Mouse (Mus musculus): ENCODE data around the gene Arhgef19. TPM values are rescaled to one million over a fixed set of nuclear protein-coding genes. Genes with fewer than 3 reads are reported as not detected.

The Arhgef19 gene
- polyA plus RNA-seq (2015; fragmentation: Nextera tagmentation; extraction: Ambion mirVana): 2.2 and 3.1 TPM in 2 replicates

DNA sequence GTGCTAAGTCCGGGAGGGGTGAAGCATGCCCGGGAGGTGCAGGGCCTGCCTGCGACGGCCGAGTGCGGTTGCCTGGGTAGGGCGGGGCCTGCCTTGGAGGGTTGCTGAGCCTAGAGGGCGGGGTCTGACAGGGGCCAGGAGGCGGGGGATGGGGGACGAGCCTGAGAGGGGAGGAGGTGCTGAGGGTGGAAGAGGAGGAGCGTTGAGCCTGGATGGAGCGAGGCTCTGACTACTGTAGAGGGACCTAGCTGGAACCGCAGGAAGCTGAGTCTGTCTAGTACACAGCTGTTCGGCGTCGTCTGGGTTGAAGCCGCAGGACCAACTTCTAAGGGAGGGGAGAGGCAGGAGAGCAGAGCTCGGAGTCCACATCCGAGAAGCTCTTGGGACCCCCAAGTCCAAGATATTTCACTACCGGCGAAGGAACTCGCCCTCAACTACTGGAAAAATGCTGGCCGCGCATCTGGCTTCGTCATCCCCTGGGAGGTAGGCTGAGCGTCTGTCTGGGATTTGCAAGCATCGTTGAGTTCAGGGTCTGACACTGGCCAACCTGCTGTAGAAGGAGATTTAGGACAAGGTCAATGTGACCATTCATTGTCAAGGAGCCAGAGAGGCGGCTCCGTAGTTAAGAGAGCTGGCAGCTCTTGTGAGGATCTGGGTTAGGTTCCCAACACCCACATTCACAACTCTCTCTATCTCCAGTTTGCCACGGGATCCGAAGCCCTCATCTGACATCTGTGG lies at the start of gene Arhgef19:
Gene Arhgef19, plus strand, starts transcription at position 112 of the 738 bp plus-strand sequence.
- peak within 1 kb of the TSS; percentile 50 for H3K4me3 ChIP-seq
- peaks cover 45% of the 10 kb centered on the region for H3K4me1 ChIP-seq
- H3K27ac ChIP-seq (replicated peaks): no peak within 1 kb of the TSS; the same call in 1 of the 2 replicates
- no peaks in the 10 kb centered on the region for H3K9me3 ChIP-seq
- peak; percentile 81 for ATAC-seq (ENCODE audit: extremely low read depth, insufficient number of reproducible peaks, low FRiP score, low TSS enrichment)
- no peaks in the 10 kb centered on the region for H3K36me3 ChIP-seq
- 1% methylated on average over 31 of the region's 31 CpGs for WGBS
- H3K27me3 ChIP-seq (replicated peaks): peaks cover 92% of the 10 kb centered on the region
- peak within 1 kb of the TSS; percentile 83 for H3K4me2 ChIP-seq
- peak within 1 kb of the TSS; percentile 73 for H3K9ac ChIP-seq

DNA sequence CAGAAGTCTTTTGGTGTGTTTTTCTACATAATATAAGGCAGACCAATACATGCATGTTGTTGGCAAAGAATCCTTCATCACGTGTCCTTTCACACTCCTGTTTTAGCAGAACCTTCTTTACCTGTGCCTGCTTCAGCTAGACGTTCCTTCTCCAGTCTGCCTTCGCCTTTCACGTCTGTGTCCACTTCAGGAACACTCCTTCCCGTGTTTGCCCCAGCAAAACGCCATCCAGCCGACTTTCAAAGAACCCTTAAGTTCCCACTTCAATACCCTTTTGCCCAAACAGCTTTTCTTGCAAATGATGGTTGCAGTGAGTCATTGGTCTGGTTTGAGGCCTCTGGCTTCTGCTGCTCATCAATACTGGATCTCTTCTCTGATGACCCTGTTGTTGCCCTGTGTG lies 48.0 kb upstream of the Arhgef19 start:
- ATAC-seq (ENCODE audit: extremely low read depth, insufficient number of reproducible peaks, low FRiP score, low TSS enrichment): no peak
- peaks cover 13% of the 10 kb centered on the region for H3K4me1 ChIP-seq

DNA sequence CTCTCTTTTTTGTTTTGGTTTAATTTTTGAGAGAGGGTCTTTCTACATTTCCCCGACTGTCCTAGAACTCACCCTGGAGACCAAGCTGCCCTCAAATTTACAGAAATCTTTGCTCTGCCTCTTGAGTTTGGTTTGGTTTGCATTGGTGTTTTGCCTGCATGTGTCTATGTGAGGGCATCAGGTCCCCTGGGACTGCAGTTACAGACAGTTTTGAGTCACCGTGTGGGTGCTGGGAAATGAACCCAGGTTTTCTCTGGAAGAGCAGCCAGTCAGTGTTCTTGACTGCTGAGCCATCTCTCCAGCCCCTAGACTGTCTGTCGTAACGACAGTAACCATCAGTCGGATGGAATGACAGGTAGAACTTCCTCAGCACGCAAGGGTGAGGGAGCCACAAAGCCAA lies 44.7 kb upstream of the Arhgef19 start:
- WGBS: 84% methylated on average over 6 of the region's 6 CpGs
- Histone ChIP-seq H3K4me3 (no peak overlapping the region), H3K9me3 (no peaks in the 10 kb centered on the region), H3K9ac (no peak overlapping the region), H3K27ac (replicated peaks) (no peak overlapping the region), H3K36me3 (peaks cover 95% of the 10 kb centered on the region), H3K4me1 (no peaks in the 10 kb centered on the region), H3K4me2 (no peak overlapping the region), H3K27me3 (replicated peaks) (no peaks in the 10 kb centered on the region)
- no peak for ATAC-seq (ENCODE audit: extremely low read depth, insufficient number of reproducible peaks, low FRiP score, low TSS enrichment)

More for the DNA sequence above, 48.0 kb upstream of the Arhgef19 start:
- peaks cover 67% of the 10 kb centered on the region for H3K36me3 ChIP-seq
- no peak overlapping the region for H3K9ac ChIP-seq
- no peak overlapping the region for H3K4me3 ChIP-seq
- H3K4me2 ChIP-seq: no peak overlapping the region
- H3K27ac ChIP-seq (replicated peaks): no peak overlapping the region
- no peaks in the 10 kb centered on the region for H3K27me3 ChIP-seq (replicated peaks)
- no peaks in the 10 kb centered on the region for H3K9me3 ChIP-seq
- 88% methylated on average over 7 of the region's 7 CpGs for WGBS

DNA sequence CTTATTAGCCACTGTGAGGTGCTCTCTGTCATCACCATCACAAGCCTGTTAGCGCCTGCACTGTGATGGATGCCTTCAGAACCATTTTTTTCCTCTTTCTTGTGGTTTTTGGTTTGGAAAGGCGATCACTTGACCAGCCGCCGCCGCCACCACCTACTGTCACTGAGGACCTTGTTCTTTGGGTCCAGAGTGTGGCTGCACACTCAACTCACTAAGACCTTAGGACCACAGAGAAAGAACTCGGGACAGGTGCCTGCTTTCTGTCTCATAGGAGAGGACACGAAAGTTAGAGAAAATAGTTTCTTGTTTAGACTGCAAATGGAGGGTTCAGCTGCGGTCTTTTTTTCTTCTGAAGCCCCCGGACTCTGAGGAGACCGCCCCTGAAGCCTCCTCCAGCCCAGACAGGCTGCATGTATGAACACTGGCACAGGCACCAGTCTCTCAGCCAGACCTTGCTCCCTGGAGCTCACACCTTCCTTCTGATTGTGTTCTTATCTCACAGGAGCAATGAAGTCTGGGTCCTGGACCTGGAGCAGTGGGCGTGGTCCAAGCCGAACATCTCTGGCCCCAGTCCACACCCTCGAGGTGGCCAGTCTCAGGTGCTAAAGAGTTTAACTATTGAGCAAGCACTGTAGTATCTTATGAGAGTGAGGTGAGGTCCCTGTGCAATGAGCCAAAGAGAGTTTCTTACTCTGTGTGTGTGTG lies 42.2 kb upstream of the Arhgef19 start:
- ATAC-seq (ENCODE audit: extremely low read depth, insufficient number of reproducible peaks, low FRiP score, low TSS enrichment): no peak
- H3K4me3 ChIP-seq: no peak overlapping the region
- H3K9ac ChIP-seq: no peak overlapping the region
- no peak overlapping the region for H3K4me2 ChIP-seq
- H3K9me3 ChIP-seq: no peaks in the 10 kb centered on the region
- H3K27me3 ChIP-seq (replicated peaks): no peaks in the 10 kb centered on the region
- peaks cover 97% of the 10 kb centered on the region for H3K36me3 ChIP-seq
- peaks cover 10% of the 10 kb centered on the region; the same call in 1 of the 2 replicates for H3K4me1 ChIP-seq
- H3K27ac ChIP-seq (replicated peaks): no peak overlapping the region
- 90% methylated on average over 13 of the region's 13 CpGs for WGBS

DNA sequence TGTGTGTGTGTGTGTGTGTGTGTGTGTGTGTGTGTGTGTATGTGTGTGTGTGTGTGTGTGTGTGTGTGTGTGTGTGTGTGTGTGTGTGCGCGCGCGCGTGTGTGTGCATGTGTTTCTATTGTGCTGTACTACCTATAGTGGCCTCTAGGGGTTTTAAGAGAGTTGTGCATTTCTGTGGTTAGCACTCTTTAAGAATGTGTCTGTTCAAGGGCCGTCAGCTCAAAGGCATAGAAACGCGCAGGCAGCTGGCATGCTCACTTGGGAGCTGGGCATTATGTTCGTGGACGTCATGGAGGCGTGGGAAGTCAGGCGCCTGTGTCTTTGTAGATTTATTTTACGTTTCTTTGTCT lies 41.6 kb upstream of the Arhgef19 start:
- Histone ChIP-seq H3K9me3 (no peaks in the 10 kb centered on the region), H3K4me3 (no peak overlapping the region), H3K9ac (no peak overlapping the region), H3K4me2 (no peak overlapping the region), H3K27me3 (replicated peaks) (no peaks in the 10 kb centered on the region), H3K27ac (replicated peaks) (no peak overlapping the region), H3K4me1 (peaks cover 12% of the 10 kb centered on the region; the same call in 1 of the 2 replicates), H3K36me3 (peaks cover 97% of the 10 kb centered on the region)
- no peak for ATAC-seq (ENCODE audit: extremely low read depth, insufficient number of reproducible peaks, low FRiP score, low TSS enrichment)
- 96% methylated on average over 8 of the region's 13 CpGs for WGBS

DNA sequence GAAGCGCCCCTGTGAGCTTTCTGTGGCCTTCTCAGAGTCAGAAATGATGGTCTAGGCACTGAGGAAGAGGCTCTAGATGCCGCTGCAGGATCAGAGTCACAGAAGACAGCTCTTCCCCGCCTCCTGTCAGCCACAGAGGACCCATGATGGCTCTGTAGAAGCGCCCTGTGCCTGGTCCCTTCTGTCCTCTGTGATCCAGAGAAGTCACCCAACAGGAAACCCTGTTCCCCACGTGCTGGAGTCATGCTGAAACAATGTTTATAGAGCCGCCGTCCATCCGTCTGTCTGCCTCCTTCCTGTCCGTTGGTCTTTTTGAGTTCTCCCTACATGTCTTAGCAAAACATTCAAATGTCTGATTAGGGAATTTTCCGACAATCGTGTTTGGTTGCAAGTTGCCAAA lies 38.4 kb upstream of the Arhgef19 start:
- ATAC-seq (ENCODE audit: extremely low read depth, insufficient number of reproducible peaks, low FRiP score, low TSS enrichment): no peak
- H3K27ac ChIP-seq (replicated peaks): peak overlapping the region; percentile 16

DNA sequence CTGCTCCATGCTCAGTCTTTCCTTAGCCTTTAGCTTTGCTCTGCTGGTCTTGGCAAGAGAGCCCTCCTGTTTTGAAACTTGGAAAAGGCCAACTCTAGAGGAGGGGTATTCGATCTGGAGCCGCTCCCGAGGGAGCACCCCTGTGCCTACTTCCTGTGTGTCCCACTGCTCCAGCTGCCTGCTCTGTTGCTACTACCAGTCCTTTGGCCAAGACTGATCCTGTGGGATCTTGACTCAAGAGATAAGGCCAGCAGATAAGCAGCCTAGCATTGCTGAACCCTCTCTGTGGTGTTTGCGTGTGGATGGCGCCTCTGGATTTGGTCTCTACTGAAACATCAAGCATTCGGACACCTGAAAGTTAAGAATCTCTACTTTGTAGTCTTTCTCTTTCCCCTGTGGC lies 37.1 kb upstream of the Arhgef19 start:
- no peak overlapping the region for H3K27ac ChIP-seq (replicated peaks)

More for the DNA sequence above, 38.4 kb upstream of the Arhgef19 start:
- Histone ChIP-seq H3K4me3 (no peak overlapping the region), H3K36me3 (peaks cover 76% of the 10 kb centered on the region), H3K4me2 (no peak overlapping the region), H3K9ac (no peak overlapping the region), H3K27me3 (replicated peaks) (no peaks in the 10 kb centered on the region), H3K9me3 (no peaks in the 10 kb centered on the region), H3K4me1 (peaks cover 19% of the 10 kb centered on the region)
- 66% methylated on average over 11 of the region's 11 CpGs for WGBS

DNA sequence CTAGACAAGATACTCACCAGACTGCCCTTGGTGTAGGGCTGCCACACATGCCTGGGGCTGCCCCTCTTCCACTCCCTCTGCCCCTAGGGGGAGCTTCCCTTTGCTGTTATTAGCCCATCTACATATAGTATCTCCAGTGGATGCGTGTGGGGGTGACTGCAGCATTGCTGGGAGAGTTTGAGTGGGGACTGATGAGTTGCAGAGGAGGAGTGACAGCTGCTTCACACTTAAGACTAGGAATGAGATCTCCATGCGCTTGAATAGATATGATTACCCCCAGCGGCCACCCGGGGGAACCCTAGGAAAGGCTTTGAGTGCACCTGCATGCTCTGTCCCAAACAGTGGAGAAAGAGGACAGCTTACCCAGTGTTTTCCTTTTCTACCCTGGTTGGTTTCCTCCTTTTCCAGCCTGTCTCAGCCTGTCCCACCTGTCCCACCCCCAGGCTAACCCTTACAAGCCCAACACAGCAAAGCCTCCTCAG lies 34.7 kb upstream of the Arhgef19 start:
- Histone ChIP-seq H3K27me3 (replicated peaks) (no peaks in the 10 kb centered on the region), H3K27ac (replicated peaks) (0 out of 2 replicates have a peak overlapping the region, but pooled peaks have one; percentile 5), H3K9ac (no peak overlapping the region), H3K9me3 (no peaks in the 10 kb centered on the region), H3K4me3 (no peak overlapping the region), H3K36me3 (peaks cover 39% of the 10 kb centered on the region), H3K4me2 (no peak overlapping the region), H3K4me1 (peaks cover 19% of the 10 kb centered on the region)
- no peak for ATAC-seq (ENCODE audit: extremely low read depth, insufficient number of reproducible peaks, low FRiP score, low TSS enrichment)
- 39% methylated on average over 4 of the region's 4 CpGs for WGBS

More for the DNA sequence above, 37.1 kb upstream of the Arhgef19 start:
- H3K9ac ChIP-seq: no peak overlapping the region
- H3K4me2 ChIP-seq: no peak overlapping the region
- H3K9me3 ChIP-seq: no peaks in the 10 kb centered on the region
- H3K27me3 ChIP-seq (replicated peaks): no peaks in the 10 kb centered on the region
- WGBS: 81% methylated on average over 6 of the region's 6 CpGs
- ATAC-seq (ENCODE audit: extremely low read depth, insufficient number of reproducible peaks, low FRiP score, low TSS enrichment): no peak
- peaks cover 19% of the 10 kb centered on the region for H3K4me1 ChIP-seq
- H3K4me3 ChIP-seq: no peak overlapping the region
- H3K36me3 ChIP-seq: peaks cover 64% of the 10 kb centered on the region

DNA sequence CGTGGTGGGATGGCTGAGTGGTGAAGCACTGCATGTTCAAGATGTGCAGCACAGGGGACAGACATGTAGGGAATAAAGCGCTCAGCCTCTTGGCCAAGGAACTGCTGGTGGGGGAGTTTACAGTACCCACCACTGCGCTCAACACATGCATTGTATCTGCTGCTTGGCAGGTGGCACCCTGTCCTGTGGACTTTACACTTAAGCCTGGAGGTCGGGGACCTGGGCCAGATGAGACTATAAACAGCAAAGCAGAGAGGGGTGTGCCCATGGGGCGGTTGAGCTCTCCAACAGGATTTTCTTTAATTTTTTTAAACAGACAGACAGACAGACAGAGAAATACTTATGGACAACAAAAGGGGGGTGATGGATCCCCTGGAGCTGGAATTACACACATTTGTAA lies 32.2 kb upstream of the Arhgef19 start:
- Histone ChIP-seq H3K9me3 (no peaks in the 10 kb centered on the region), H3K27ac (replicated peaks) (no peak overlapping the region), H3K27me3 (replicated peaks) (no peaks in the 10 kb centered on the region), H3K9ac (no peak overlapping the region), H3K36me3 (peaks cover 17% of the 10 kb centered on the region), H3K4me3 (no peak overlapping the region), H3K4me1 (peaks cover 10% of the 10 kb centered on the region), H3K4me2 (no peak overlapping the region)
- no peak for ATAC-seq (ENCODE audit: extremely low read depth, insufficient number of reproducible peaks, low FRiP score, low TSS enrichment)
- 82% methylated on average over 5 of the region's 5 CpGs for WGBS

DNA sequence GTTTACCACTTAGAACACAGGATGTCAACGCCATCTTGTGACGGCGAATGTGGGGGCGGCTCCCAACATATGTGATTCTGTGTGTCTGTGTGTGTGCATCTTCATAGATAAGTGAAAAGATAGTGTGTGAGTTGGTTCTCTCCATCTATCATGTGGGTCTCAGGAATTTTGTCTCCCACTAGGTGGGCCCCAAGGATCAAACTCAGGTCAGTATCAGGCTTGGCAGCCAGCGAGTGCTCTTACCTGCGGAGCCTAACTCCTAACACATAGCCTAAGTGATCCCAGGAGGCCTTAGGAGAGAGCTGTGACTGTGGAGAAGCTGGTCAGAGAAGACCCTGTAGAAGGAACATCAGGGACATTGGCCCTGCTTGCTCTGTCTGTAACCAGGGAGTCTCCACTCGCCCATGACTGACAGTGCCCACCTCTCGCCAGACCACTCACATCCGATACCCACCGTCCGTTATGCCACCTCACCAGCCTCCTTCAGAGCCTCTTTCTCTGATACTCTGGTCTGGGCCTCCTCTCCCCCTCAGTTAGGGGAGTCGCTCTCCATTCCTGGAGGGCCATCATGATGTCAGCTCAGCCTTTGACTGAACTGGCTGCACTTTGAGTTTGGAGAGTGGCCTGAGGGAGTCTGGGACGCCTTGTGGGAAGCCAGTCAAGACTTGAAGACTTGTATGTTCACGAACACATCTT lies 28.6 kb upstream of the Arhgef19 start:
- H3K27me3 ChIP-seq (replicated peaks): no peaks in the 10 kb centered on the region
- peak overlapping the region; percentile 47 for H3K4me3 ChIP-seq
- peak overlapping the region; percentile 66 for H3K4me2 ChIP-seq
- peak overlapping the region; percentile 68 for H3K27ac ChIP-seq (replicated peaks)
- no peak for ATAC-seq (ENCODE audit: extremely low read depth, insufficient number of reproducible peaks, low FRiP score, low TSS enrichment)
- H3K9me3 ChIP-seq: no peaks in the 10 kb centered on the region
- H3K36me3 ChIP-seq: no peaks in the 10 kb centered on the region
- peak overlapping the region; percentile 52; the same call in 1 of the 2 replicates for H3K9ac ChIP-seq
- 71% methylated on average over 14 of the region's 14 CpGs for WGBS
- H3K4me1 ChIP-seq: peaks cover 15% of the 10 kb centered on the region

DNA sequence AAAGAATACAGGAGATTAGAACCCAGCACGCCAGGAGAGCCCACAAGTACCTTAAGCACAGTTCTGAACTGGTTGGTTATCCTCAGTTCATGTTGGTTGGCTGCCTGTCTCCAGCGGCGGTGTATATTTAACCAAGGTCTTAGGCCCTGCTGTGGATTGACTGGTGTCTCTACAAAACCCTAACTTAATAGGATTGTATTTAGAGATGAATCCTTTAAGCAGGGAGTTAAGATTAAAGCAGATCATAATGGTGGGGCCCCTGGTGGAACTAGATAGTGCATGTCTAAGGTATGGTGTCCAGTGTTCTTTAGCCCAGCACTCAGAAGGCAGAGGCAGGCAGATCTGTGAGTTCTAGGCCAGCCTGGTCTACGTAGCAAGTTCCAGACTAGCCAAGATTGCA lies 27.7 kb upstream of the Arhgef19 start:
- no peak overlapping the region for H3K9ac ChIP-seq
- no peaks in the 10 kb centered on the region for H3K36me3 ChIP-seq
- no peak overlapping the region for H3K4me2 ChIP-seq
- no peak overlapping the region for H3K27ac ChIP-seq (replicated peaks)
- no peaks in the 10 kb centered on the region for H3K9me3 ChIP-seq
- H3K4me3 ChIP-seq: no peak overlapping the region
- peaks cover 15% of the 10 kb centered on the region for H3K4me1 ChIP-seq
- ATAC-seq (ENCODE audit: extremely low read depth, insufficient number of reproducible peaks, low FRiP score, low TSS enrichment): no peak
- 91% methylated on average over 4 of the region's 4 CpGs for WGBS
- no peaks in the 10 kb centered on the region for H3K27me3 ChIP-seq (replicated peaks)

Data from heart, embryonic 13.5 days (tissue).